Mouse (Mus musculus) hindbrain, embryonic 15.5 days (tissue): Measurements from ENCODE around the gene Hoxc11. TPM values are rescaled to one million over a fixed set of nuclear protein-coding genes. Genes with fewer than 3 reads are reported as not detected.

ENCODE experiments used
- ATAC-seq: fragments of 200-750 bp; cut with Nextera tagmentation; 2 replicates; pipeline ENCODE4 v1.8.0; 2017; ENCODE audit warnings: low read depth, moderate number of reproducible peaks, moderate TSS enrichment; ENCODE audit not compliant: low FRiP score
- H3K27ac ChIP-seq: fragments of 300-500 bp; sonication (generic); replicated peaks from 2 replicates; pipeline ENCODE4 v1.5.1; 2015; ENCODE audit warnings: mild to moderate bottlenecking, inconsistent platforms
- H3K27me3 ChIP-seq: fragments of 300-500 bp; sonication (generic); 2 replicates; pipeline ENCODE4 v1.6.1; 2015; ENCODE audit warnings: control low read depth, inconsistent platforms
- H3K36me3 ChIP-seq: fragments of 300-500 bp; sonication (generic); 2 replicates; pipeline ENCODE4 v1.6.1; 2015; ENCODE audit warnings: control low read depth, inconsistent platforms
- H3K4me1 ChIP-seq: fragments of 300-500 bp; sonication (generic); replicated peaks from 2 replicates; pipeline ENCODE4 v1.6.1; 2015; ENCODE audit warnings: control low read depth, inconsistent platforms
- H3K4me2 ChIP-seq: fragments of 300-500 bp; sonication (generic); 2 replicates; pipeline ENCODE4 v1.6.1; 2015; ENCODE audit warnings: moderate library complexity, mild to moderate bottlenecking, inconsistent platforms
- H3K4me3 ChIP-seq: fragments of 300-500 bp; sonication (generic); 2 replicates; pipeline ENCODE4 v1.5.1; 2015; ENCODE audit warnings: mild to moderate bottlenecking, inconsistent platforms
- H3K9ac ChIP-seq: fragments of 300-500 bp; sonication (generic); 2 replicates; pipeline ENCODE4 v1.6.1; 2015; ENCODE audit warnings: inconsistent platforms
- H3K9me3 ChIP-seq: fragments of 300-500 bp; sonication (generic); 2 replicates; pipeline ENCODE4 v1.6.1; 2016; ENCODE audit warnings: control low read depth, inconsistent platforms
- WGBS: fragments of 180-500 bp; shearing (Covaris S2); methylation state at CpG from one replicate; pipeline ENCODE4 v1.1.7; 2015; 5-methylcytosine and 5-hydroxymethylcytosine counted together
- polyA plus RNA-seq: library from polyadenylated mRNA; unstranded; fragments of >200 nt; fragmentation: Nextera tagmentation; extraction: Ambion mirVana; gene quantifications from 2 replicates; pipeline ENCODE4 v1.2.1, GENCODE M21; 2015

Gene Hoxc11
- polyA plus RNA-seq, 1 experiment from 2014 or later: not detected

DNA sequence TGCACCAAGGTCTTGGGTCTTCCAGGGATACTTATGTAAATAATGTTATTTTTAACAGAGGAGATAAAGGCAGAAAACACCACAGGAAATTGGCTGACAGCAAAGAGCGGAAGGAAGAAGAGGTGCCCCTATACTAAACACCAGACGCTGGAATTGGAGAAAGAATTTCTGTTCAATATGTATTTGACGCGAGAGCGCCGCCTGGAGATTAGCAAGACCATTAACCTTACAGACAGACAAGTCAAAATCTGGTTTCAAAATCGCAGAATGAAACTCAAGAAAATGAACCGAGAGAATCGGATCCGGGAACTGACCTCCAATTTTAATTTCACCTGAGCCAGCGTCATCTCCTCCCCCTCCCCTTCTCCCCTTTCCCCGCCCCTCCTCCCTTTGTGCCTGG is 16.5 kb downstream of the Hoxc11 start:
- H3K4me1 ChIP-seq: no peaks in the 10 kb centered on the region
- H3K9me3 ChIP-seq: no peaks in the 10 kb centered on the region
- H3K27ac ChIP-seq: no peak overlapping the region
- H3K4me3 ChIP-seq: no peak overlapping the region
- H3K36me3 ChIP-seq: no peaks in the 10 kb centered on the region
- no peak overlapping the region for H3K9ac ChIP-seq
- peaks cover 95% of the 10 kb centered on the region for H3K27me3 ChIP-seq
- no peak overlapping the region for H3K4me2 ChIP-seq
- ATAC-seq: no peak
- WGBS: 2% methylated on average over 12 of the region's 12 CpGs

DNA sequence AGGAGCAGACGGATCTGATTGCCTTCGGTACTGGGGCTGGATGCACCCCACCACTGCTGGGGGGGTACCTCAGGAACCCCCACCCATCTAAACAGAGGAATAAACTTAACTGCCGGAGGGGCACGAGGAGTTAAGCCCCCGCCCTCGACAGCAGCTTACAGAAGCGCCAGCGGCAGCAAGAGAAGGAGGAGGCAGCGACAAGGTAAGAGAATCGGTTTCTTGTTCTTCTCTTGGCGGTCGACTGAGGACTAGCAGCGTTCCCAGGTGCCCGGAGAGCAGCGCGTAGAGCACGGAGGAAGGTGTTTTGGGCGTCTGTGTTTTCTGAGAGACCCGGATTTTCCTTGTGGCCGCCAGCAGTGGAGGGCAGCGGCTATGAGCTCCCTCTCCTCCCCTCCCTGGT is 18.0 kb downstream of the Hoxc11 start:
- Histone ChIP-seq H3K9ac (no peak overlapping the region), H3K36me3 (no peaks in the 10 kb centered on the region), H3K27ac (no peak overlapping the region), H3K27me3 (peaks cover 88% of the 10 kb centered on the region), H3K4me1 (no peaks in the 10 kb centered on the region), H3K4me2 (no peak overlapping the region), H3K9me3 (no peaks in the 10 kb centered on the region), H3K4me3 (no peak overlapping the region)
- under 1% methylated on average over 21 of the region's 21 CpGs for WGBS
- ATAC-seq: no peak

DNA sequence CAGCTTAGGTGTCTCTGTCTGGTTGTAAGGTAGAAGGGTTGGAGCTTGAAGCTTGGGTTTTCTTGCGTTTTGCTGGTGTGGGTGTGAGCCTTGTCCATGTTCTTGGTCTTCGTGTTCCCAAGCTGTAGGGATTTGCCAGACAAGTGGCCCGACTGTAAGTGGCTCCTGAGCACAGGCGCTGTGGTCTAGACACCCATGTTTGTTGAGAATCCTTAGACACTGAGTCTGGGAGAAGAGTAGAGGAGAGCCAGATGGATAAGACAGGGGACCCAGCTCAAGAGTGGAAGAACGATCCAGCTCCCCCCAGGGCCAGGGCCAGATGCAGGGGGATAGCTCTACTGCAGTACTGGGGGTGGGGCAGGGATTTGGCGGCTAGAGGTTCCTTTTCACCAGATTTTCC is 18.5 kb downstream of the Hoxc11 start:
- Histone ChIP-seq H3K4me1 (no peaks in the 10 kb centered on the region), H3K9me3 (no peaks in the 10 kb centered on the region), H3K4me2 (no peak overlapping the region), H3K9ac (no peak overlapping the region), H3K27me3 (peaks cover 88% of the 10 kb centered on the region), H3K27ac (no peak overlapping the region), H3K4me3 (no peak overlapping the region), H3K36me3 (no peaks in the 10 kb centered on the region)
- 2% methylated on average over 6 of the region's 6 CpGs for WGBS
- no peak for ATAC-seq

DNA sequence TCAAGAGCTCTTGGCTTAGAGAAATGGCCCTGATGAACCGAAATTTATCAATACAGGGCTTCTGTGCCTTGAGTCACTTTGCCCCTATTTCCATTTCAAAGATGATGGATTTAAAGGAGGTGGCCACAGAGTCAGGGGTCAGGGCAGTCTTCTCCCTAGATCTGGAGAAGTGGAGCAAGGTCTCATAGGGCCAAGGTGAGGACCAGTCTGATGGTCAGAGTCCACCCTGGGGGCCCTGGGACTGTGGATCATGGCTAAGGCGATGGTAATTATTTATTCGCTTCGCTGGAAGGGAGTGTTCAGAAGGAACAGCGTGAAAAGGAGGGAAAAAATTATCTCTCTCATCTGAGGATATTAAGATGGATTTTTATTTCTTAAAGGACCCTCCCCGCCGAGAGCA is 20.8 kb downstream of the Hoxc11 start:
- Histone ChIP-seq H3K9me3 (no peaks in the 10 kb centered on the region), H3K27me3 (peaks cover 90% of the 10 kb centered on the region), H3K4me3 (no peak overlapping the region), H3K9ac (no peak overlapping the region), H3K36me3 (no peaks in the 10 kb centered on the region), H3K4me1 (no peaks in the 10 kb centered on the region), H3K4me2 (no peak overlapping the region), H3K27ac (no peak overlapping the region)
- WGBS: 7% methylated on average over 7 of the region's 7 CpGs
- ATAC-seq: no peak

DNA sequence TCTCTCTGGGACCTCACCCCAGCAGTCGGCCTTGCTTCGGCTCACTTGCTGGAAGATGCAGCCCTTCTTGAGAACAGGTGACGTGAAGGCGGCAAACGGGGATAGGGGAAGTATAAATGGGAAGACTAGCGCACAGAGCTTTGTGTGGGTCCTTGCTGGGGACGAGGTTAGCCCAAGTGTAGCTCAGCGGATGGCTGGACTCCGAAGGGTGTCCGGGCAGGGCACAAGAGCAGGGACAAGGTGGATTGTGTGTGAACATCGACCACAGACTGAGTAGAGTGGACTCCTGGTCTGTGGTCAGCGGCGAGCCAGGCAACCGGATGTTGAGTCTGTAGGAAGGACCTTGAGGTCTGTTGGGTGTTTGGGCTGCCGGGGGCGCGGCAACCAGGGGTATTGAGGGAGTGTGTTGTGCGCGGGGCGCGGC is 21.5 kb downstream of the Hoxc11 start:
- Histone ChIP-seq H3K4me2 (no peak overlapping the region), H3K9ac (no peak overlapping the region), H3K27ac (no peak overlapping the region), H3K27me3 (peaks cover 90% of the 10 kb centered on the region), H3K4me3 (no peak overlapping the region), H3K9me3 (no peaks in the 10 kb centered on the region), H3K4me1 (no peaks in the 10 kb centered on the region), H3K36me3 (no peaks in the 10 kb centered on the region)
- WGBS: under 1% methylated on average over 21 of the region's 21 CpGs
- no peak for ATAC-seq

DNA sequence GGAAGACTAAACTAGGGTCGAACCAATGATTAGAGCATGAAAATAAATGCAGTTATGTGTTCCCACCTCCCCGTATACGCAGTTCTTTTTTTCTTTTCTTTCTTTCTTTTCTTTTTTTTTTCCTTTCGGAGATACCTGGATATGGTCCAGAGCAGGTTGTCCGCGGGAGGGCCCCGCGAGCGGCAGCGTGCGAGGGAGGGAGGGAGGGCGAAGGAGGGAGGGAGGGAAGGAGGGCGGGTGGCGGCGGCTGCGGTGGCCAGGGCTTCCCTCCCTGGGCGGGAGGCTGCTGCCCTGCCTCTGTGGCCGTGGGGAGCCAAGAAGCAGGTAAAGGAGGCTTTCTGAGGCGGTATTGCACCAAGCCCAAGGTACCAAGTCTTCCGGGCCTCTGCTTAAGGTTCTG is 21.9 kb downstream of the Hoxc11 start, which contains the start of gene Hoxc9:
Gene Hoxc9, plus strand, starts transcription at position 269 of the 400 bp plus-strand sequence.
- Histone ChIP-seq H3K9me3 (no peaks in the 10 kb centered on the region), H3K4me3 (no peak within 1 kb of the TSS), H3K36me3 (no peaks in the 10 kb centered on the region), H3K27ac (no peak within 1 kb of the TSS), H3K4me1 (no peaks in the 10 kb centered on the region), H3K9ac (no peak within 1 kb of the TSS), H3K27me3 (peaks cover 90% of the 10 kb centered on the region), H3K4me2 (no peak within 1 kb of the TSS)
- under 1% methylated on average over 8 of the region's 20 CpGs for WGBS
- ATAC-seq: no peak

DNA sequence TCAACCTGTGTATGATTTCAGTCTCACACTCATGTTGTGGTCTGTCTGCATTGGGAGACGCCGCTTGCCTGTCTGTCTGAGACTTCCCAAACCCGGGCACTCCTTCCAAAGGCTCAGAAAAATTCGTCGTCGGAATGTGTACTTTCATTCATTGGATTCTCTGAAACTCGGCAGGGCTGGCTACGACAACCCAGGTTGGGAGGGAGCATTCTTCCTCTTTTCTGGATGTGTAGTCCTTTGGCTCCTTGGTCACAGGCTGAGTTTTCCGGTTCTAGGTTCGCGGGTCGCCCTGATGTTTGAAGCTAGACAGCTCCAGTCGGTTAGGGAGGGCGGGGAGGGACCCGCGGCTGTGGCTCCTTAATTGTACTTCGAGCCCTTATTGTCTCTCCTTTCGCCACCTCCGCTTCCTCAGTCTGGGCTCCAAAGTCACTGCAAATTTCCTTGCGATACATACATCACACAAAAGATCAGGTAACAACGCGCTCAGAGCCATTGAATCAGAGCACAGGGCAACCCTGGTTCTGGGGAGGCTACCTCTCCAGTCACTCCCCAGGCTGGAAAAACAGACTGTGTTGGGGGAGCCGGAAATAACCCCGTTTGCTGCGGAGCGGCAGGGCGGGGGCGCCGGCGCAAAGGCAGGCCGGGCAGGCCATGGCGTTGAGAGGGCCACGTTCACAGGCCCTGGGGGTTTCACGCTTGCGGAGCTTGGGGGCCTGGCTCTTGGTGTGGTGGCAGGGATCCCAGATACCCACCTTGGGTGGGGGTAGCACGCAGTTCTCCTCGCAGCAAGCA is 22.6 kb downstream of the Hoxc11 start:
- Histone ChIP-seq H3K4me2 (no peak overlapping the region), H3K27ac (no peak overlapping the region), H3K4me3 (no peak overlapping the region), H3K4me1 (peaks cover 6% of the 10 kb centered on the region), H3K27me3 (peaks cover 90% of the 10 kb centered on the region), H3K36me3 (no peaks in the 10 kb centered on the region), H3K9me3 (no peaks in the 10 kb centered on the region), H3K9ac (no peak overlapping the region)
- WGBS: under 1% methylated on average over 37 of the region's 37 CpGs
- ATAC-seq: no peak

DNA sequence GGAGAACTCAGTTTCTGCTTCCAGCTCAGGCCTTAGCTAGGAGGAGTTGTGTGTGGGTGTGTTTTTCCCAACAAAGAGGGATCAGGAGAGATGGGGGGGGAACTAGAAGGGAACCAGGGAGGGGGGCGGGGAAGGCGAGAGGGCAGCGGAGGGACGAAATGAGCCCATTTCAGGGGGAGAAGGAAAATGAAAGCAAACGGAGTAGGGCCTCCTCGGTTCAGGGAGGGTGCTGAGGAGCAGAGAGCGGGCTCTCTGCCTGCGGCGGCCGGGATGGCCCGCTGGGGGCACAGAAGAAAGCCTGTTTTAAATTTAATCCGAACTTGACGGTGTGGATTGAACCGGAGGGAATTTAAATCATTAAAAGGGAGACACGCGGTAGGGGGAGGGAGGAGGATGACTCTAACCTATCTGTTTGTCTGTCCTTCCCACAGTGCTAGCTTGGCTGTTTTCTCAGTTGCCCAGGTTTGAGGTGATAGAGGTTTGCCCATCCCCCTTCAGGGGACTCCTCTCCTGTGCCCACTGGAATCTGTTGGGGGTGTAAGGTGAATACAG is 23.3 kb downstream of the Hoxc11 start:
- no peaks in the 10 kb centered on the region for H3K36me3 ChIP-seq
- H3K4me1 ChIP-seq: peaks cover 9% of the 10 kb centered on the region
- H3K27me3 ChIP-seq: peaks cover 90% of the 10 kb centered on the region
- no peak overlapping the region for H3K4me3 ChIP-seq
- under 1% methylated on average over 16 of the region's 16 CpGs for WGBS
- H3K4me2 ChIP-seq: no peak overlapping the region
- H3K9me3 ChIP-seq: no peaks in the 10 kb centered on the region
- H3K27ac ChIP-seq: no peak overlapping the region
- no peak overlapping the region for H3K9ac ChIP-seq
- no peak for ATAC-seq

DNA sequence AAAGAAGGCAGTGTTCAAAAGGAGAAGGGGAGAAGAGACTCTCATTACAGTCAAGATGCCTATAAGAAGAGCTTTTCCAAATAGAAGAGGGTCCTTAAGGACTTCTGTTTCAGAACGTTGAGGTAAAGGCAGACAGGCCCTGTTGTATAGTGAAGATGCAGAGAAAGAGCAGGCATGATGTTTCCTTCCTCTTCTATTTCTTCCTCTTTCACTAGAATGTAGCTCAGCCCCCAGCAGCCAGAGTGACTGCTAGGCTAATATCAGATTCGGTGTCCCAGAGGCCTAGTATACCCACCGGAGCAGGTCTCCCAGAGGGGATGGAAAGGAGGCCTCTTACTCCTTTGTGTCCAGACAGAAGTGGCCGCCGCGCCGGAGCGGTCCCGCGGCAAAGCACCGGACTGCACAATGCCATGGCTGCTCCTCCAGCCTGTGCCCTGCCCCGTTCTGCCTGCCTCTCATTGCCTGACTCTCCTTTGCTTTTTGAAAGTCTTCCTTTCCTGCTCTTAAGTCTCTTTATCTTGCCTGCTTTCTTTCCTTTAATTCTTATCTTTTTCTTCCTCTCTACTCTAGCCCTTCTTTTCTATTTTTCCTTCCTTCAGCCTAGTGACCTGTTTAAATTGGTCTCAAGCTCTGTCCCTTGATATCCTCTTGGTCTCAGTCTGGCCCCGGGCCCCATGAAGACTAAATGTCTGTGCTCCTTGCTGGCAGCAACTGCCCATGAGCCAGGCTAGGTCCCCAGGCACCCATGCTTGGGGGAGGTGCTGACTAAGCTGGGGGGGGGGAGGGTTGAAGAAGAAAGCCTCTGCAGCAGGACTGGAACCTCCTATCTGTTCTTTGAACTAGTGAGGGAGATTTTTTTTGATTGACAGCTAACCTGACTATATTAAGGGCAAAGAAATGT is 24.6 kb downstream of the Hoxc11 start:
- no peaks in the 10 kb centered on the region for H3K9me3 ChIP-seq
- no peak overlapping the region for H3K4me3 ChIP-seq
- no peak for ATAC-seq
- peaks cover 90% of the 10 kb centered on the region for H3K27me3 ChIP-seq
- no peak overlapping the region for H3K4me2 ChIP-seq
- 3% methylated on average over 13 of the region's 13 CpGs for WGBS
- no peaks in the 10 kb centered on the region for H3K36me3 ChIP-seq
- H3K9ac ChIP-seq: no peak overlapping the region
- no peak overlapping the region for H3K27ac ChIP-seq
- H3K4me1 ChIP-seq: peaks cover 9% of the 10 kb centered on the region

DNA sequence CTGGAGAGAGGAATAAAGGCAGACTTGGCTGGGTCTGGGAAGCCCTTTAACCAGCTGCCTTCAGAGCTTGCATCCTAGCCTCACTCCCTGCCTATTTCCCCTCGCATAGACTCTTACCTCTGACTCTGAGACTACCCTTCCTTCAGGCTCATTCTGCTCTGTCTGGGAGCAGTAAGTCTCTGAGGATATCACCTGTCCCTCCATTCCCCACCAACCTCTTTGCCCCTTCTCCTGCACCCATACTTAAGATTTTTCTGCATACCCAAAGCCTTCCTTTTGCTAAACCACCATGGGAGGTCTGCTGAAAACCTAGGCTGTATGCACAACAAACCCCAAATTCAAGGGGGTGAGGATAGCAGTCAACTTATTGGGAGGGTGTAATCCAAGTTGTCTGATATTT is 25.7 kb downstream of the Hoxc11 start:
- no peak overlapping the region for H3K9ac ChIP-seq
- H3K9me3 ChIP-seq: no peaks in the 10 kb centered on the region
- no peaks in the 10 kb centered on the region for H3K36me3 ChIP-seq
- H3K4me1 ChIP-seq: peaks cover 9% of the 10 kb centered on the region
- no peak overlapping the region for H3K4me2 ChIP-seq
- WGBS: 0% methylated on average over 1 of the region's 1 CpGs
- H3K27me3 ChIP-seq: peaks cover 90% of the 10 kb centered on the region
- no peak overlapping the region for H3K4me3 ChIP-seq
- no peak overlapping the region for H3K27ac ChIP-seq
- no peak for ATAC-seq

DNA sequence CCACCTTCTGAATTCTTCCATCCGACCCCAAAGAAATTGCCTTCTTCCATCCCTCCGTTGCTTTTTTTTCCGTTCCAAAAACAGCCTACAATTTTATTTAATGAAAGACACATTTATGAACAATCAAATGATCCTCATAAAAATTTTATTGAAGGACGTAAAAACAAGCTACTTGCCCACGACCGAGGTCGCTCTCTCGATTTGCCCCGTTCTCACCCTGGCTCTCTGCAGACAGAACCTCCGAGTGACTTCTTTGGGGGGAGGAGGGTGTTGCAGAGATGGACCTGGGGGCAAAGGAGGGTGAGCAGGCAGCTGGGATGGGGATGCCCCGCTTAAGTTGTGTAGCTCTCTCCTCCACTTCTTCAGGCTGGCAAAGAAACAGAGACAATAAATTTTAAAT is 26.1 kb downstream of the Hoxc11 start:
- H3K9ac ChIP-seq: no peak overlapping the region
- 2% methylated on average over 11 of the region's 11 CpGs for WGBS
- H3K4me1 ChIP-seq: peaks cover 9% of the 10 kb centered on the region
- ATAC-seq: no peak
- H3K27me3 ChIP-seq: peaks cover 90% of the 10 kb centered on the region
- H3K9me3 ChIP-seq: no peaks in the 10 kb centered on the region
- H3K27ac ChIP-seq: no peak overlapping the region
- no peak overlapping the region for H3K4me2 ChIP-seq
- no peak overlapping the region for H3K4me3 ChIP-seq
- no peaks in the 10 kb centered on the region for H3K36me3 ChIP-seq

DNA sequence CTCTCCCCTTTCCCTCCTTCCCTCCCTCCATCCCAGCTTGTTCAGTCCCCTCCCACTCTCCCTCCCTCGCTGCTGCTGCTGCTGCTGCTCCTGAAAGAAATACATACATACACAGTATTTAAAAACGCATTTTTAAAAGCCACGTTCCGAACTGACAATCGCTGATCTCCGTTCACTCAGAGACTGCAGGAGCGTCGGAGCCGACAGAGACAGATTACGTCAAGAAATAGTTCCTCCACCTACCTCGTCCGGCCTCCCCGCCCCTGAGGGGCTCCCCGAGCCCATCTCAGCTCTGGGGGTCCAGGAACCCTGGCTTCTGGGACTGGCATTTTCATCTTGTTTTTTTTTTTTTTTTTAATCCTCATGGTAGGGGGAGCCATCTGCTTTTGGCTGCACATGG is 26.7 kb downstream of the Hoxc11 start:
- WGBS: 2% methylated on average over 14 of the region's 14 CpGs
- H3K4me3 ChIP-seq: no peak overlapping the region; the same call in 1 of the 2 replicates
- H3K27me3 ChIP-seq: peaks cover 90% of the 10 kb centered on the region
- peak overlapping the region; percentile 35 for H3K4me2 ChIP-seq
- no peaks in the 10 kb centered on the region for H3K36me3 ChIP-seq
- peaks cover 9% of the 10 kb centered on the region for H3K4me1 ChIP-seq
- no peak overlapping the region for H3K9ac ChIP-seq
- H3K9me3 ChIP-seq: no peaks in the 10 kb centered on the region
- no peak overlapping the region for H3K27ac ChIP-seq
- ATAC-seq: no peak
